Mouse (Mus musculus): ENCODE data around the gene Tomm40. TPM values are rescaled to one million over a fixed set of nuclear protein-coding genes. Genes with fewer than 3 reads are reported as not detected.

Gene Tomm40
- polyA plus RNA-seq, 1 experiment from 2014 or later: 98.0 TPM

- no peak overlapping the region for H3K4me2 ChIP-seq (replicated peaks; ENCODE audit: low read depth)
- H3K4me3 ChIP-seq (ENCODE audit: low read depth, low read length): no peak overlapping the region
- no peaks in the 10 kb centered on the region for H3K27me3 ChIP-seq (ENCODE audit: control insufficient read depth, insufficient read depth, low read length)
- no peak overlapping the region for H3K27ac ChIP-seq (replicated peaks)
- H3K9ac ChIP-seq (ENCODE audit: low read length): no peak overlapping the region
- no peaks in the 10 kb centered on the region for H3K36me3 ChIP-seq (ENCODE audit: control insufficient read depth, insufficient read depth, low read length)
- WGBS: 83% methylated on average over 6 of the region's 6 CpGs
- TF ChIP-seq EP300 (optimal IDR thresholded peaks at IDR 0.05) (no peak), CTCF (IDR thresholded peaks at IDR 0.05; ENCODE audit: low read depth) (no peak)
- no peaks in the 10 kb centered on the region for H3K9me3 ChIP-seq (ENCODE audit: control insufficient read depth, low read length)
- H3K4me1 ChIP-seq (replicated peaks; ENCODE audit: control insufficient read depth, insufficient read depth): peaks cover 5% of the 10 kb centered on the region
- no peak for DNase-seq (ENCODE audit: low spot score)
- no peak for ATAC-seq (ENCODE audit: low FRiP score, low TSS enrichment)
These were observed 19.4 kb downstream of the Tomm40 start for GRCm38 (mm10) chr7:19695881-19696280.

DNA sequence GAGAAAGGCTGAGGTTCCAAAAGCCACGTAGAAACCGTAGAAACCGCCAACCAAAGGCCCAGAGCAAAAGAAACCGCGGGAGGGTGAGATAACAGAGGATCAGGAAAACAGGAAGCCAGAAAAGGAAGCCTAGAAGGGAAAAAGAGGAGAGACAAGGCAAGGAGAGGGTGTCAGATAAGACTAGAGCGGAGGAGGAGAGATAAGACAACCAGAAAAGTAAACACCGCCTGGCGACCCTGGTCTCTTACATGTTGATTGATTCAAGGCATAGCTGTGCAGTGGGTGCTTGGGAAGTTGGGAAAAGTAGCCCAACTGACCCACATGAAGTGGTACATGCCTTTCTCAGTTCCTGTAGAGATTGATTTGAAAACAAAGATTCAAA lies 20.0 kb downstream of the Tomm40 start:
- DNase-seq (ENCODE audit: low spot score) (no peak), ATAC-seq (ENCODE audit: low FRiP score, low TSS enrichment) (no peak)
- Histone ChIP-seq H3K4me1 (replicated peaks; ENCODE audit: control insufficient read depth, insufficient read depth) (peaks cover 3% of the 10 kb centered on the region; the same call in 1 of the 2 replicates), H3K4me3 (ENCODE audit: low read depth, low read length) (no peak overlapping the region), H3K4me2 (replicated peaks; ENCODE audit: low read depth) (no peak overlapping the region), H3K36me3 (ENCODE audit: control insufficient read depth, insufficient read depth, low read length) (no peaks in the 10 kb centered on the region), H3K9ac (ENCODE audit: low read length) (no peak overlapping the region), H3K27ac (replicated peaks) (0 out of 2 replicates have a peak overlapping the region, but pooled peaks have one; percentile 8), H3K27me3 (ENCODE audit: control insufficient read depth, insufficient read depth, low read length) (no peaks in the 10 kb centered on the region), H3K9me3 (ENCODE audit: control insufficient read depth, low read length) (no peaks in the 10 kb centered on the region)
- 19% methylated on average over 8 of the region's 8 CpGs for WGBS
- no peak for TF ChIP-seq CTCF (IDR thresholded peaks at IDR 0.05; ENCODE audit: low read depth)
- no peak for TF ChIP-seq EP300 (optimal IDR thresholded peaks at IDR 0.05)

- no peaks in the 10 kb centered on the region for H3K36me3 ChIP-seq (ENCODE audit: control insufficient read depth, insufficient read depth, low read length)
- H3K4me1 ChIP-seq (replicated peaks; ENCODE audit: control insufficient read depth, insufficient read depth): peaks cover 3% of the 10 kb centered on the region; the same call in 1 of the 2 replicates
- DNase-seq (ENCODE audit: low spot score) (no peak), ATAC-seq (ENCODE audit: low FRiP score, low TSS enrichment) (no peak)
- H3K9me3 ChIP-seq (ENCODE audit: control insufficient read depth, low read length): no peaks in the 10 kb centered on the region
- H3K4me3 ChIP-seq (ENCODE audit: low read depth, low read length): no peak overlapping the region
- no peaks in the 10 kb centered on the region for H3K27me3 ChIP-seq (ENCODE audit: control insufficient read depth, insufficient read depth, low read length)
- 0 out of 2 replicates have a peak overlapping the region, but pooled peaks have one; percentile 8 for H3K27ac ChIP-seq (replicated peaks)
- TF ChIP-seq CTCF (IDR thresholded peaks at IDR 0.05; ENCODE audit: low read depth): no peak
- no peak for TF ChIP-seq EP300 (optimal IDR thresholded peaks at IDR 0.05)
- no peak overlapping the region for H3K9ac ChIP-seq (ENCODE audit: low read length)
- H3K4me2 ChIP-seq (replicated peaks; ENCODE audit: low read depth): no peak overlapping the region
- WGBS: 70% methylated on average over 10 of the region's 10 CpGs
These were observed 20.7 kb downstream of the Tomm40 start for GRCm38 (mm10) chr7:19694336-19695212.

GRCm38 (mm10) chr7:19693421-19693820 lies 21.8 kb downstream of the Tomm40 start:
- Histone ChIP-seq H3K4me1 (replicated peaks; ENCODE audit: control insufficient read depth, insufficient read depth) (peaks cover under 1% of the 10 kb centered on the region; the same call in 1 of the 2 replicates), H3K4me3 (ENCODE audit: low read depth, low read length) (no peak overlapping the region), H3K9ac (ENCODE audit: low read length) (no peak overlapping the region), H3K9me3 (ENCODE audit: control insufficient read depth, low read length) (no peaks in the 10 kb centered on the region), H3K27ac (replicated peaks) (no peak overlapping the region), H3K36me3 (ENCODE audit: control insufficient read depth, insufficient read depth, low read length) (no peaks in the 10 kb centered on the region), H3K27me3 (ENCODE audit: control insufficient read depth, insufficient read depth, low read length) (no peaks in the 10 kb centered on the region), H3K4me2 (replicated peaks; ENCODE audit: low read depth) (no peak overlapping the region)
- ATAC-seq (ENCODE audit: low FRiP score, low TSS enrichment): peak; percentile 27; the same call in 1 of the 2 replicates
- no peak for TF ChIP-seq EP300 (optimal IDR thresholded peaks at IDR 0.05)
- no peak for TF ChIP-seq CTCF (IDR thresholded peaks at IDR 0.05; ENCODE audit: low read depth)
- DNase-seq (ENCODE audit: low spot score): peak; percentile 50
- 28% methylated on average over 10 of the region's 10 CpGs for WGBS

DNA sequence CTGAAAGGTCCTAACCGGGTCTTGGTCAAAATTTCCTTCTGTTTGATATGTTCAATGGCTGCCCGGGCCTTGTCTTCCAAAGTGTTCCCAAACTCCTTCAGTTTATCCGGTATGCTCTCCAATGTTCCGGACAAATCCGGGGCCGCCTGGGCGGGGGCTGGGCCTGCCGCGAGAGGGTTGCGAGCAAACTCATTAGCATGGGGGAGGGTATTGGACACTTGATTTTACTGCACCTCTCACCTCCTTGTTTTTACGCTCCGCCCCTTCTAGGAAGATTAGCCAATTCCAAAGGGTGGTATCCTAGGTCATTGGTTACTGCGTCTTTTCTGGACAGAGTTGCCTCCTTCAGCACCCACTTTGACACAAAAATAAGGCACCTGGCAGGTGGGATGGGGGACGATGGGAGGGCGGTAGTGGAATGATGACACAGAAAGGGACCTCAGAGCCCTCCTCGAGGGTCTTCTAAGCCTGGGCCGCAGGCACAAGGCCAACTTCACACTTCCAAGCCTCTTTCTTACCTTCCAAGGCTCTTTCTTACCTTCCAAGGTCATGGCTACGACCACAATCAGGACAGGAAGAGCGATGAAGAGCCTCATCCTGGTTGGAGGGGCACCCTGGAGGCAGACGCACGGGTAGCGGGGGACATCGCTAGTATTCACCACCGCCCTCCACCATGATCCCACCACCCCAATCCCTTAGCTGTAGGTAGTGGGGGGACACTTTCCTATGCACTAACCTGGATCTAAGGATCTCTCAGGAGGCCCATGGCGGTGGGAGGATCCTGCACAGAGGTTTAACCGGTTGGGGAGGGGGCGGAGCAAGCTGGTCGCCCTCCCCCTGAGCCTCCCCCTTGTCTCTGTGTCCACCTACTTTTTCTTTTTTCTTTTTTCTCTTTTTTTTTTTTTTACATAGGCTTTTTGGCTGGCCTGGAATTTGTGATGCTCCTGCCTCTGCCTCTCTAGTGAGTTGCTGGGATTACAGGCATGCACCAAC lies 23.1 kb downstream of the Tomm40 start, which contains the start of gene Apoc1:
Apoc1 (minus strand) TSS at position 788 of the 993 bp plus-strand sequence.
- H3K27me3 ChIP-seq (ENCODE audit: control insufficient read depth, insufficient read depth, low read length): no peaks in the 10 kb centered on the region
- no peak for TF ChIP-seq EP300 (optimal IDR thresholded peaks at IDR 0.05)
- TF ChIP-seq CTCF (IDR thresholded peaks at IDR 0.05; ENCODE audit: low read depth): no peak
- H3K9me3 ChIP-seq (ENCODE audit: control insufficient read depth, low read length): no peaks in the 10 kb centered on the region
- H3K4me3 ChIP-seq (ENCODE audit: low read depth, low read length): no peak within 1 kb of the TSS
- no peaks in the 10 kb centered on the region for H3K36me3 ChIP-seq (ENCODE audit: control insufficient read depth, insufficient read depth, low read length)
- no peak for DNase-seq (ENCODE audit: low spot score)
- peak within 1 kb of the TSS; percentile 11; the same call in 1 of the 2 replicates for H3K4me2 ChIP-seq (replicated peaks; ENCODE audit: low read depth)
- 55% methylated on average over 27 of the region's 28 CpGs for WGBS
- peak within 1 kb of the TSS; percentile 45; the same call in 1 of the 2 replicates for H3K27ac ChIP-seq (replicated peaks)
- H3K4me1 ChIP-seq (replicated peaks; ENCODE audit: control insufficient read depth, insufficient read depth): no peaks in the 10 kb centered on the region; the same call in 1 of the 2 replicates
- no peak within 1 kb of the TSS for H3K9ac ChIP-seq (ENCODE audit: low read length)
- ATAC-seq (ENCODE audit: low FRiP score, low TSS enrichment): no peak

Data from stomach, postnatal 0 days (tissue).